Mouse (Mus musculus) heart, postnatal 0 days (tissue): Measurements from ENCODE around the gene Tars2.

ENCODE experiments used
- CTCF ChIP-seq: IDR thresholded peaks from 2 replicates; pipeline ENCODE4 v1.5.1; 2016; ENCODE audit warnings: antibody characterized with exemption, control low read depth, low read depth
- EP300 ChIP-seq: IDR thresholded peaks from 2 replicates; pipeline ENCODE4 v1.6.1; 2016; ENCODE audit warnings: antibody characterized with exemption, low read depth

DNA sequence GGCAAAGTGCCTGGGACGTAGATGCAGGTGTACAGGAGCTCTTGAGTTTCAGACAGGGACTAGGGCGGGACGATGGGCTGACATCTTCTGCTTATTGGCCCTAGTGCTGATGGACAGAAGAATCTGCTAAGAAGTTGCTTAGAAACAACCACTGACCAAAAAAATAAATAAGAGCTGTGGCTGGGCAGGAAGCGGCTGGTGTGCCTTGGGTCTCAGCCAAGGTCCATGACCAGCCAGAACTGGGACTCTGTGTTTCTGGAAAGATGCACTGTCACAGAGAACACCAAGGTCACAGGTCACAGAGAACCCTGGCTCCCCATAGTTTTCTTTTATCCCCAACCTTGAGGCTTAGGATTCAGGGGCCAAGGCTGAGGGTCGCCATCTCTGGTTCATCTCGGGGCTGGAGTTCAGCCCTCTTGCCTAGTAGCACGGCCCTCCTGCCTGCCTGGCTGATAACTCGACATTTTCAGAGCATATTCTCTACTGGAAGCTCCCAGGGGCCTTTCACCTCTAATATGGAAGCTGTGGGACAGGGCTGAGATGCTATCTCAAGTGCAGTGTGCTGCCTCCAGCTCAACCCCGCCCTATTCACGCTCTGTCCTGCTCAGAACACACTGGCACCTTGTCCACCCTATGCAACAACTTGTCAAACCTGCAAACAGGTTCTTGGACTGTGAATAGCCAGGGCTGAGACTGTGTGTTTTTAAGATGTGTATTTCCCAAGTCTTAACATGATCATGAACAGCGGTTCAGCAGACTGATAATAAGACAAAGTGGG, 27.1 kb downstream of the Tars2 start:
- no peak for TF ChIP-seq CTCF
- no peak for TF ChIP-seq EP300
